Mouse (Mus musculus) liver, postnatal 0 days (tissue): ENCODE measurements around the gene Npcd. TPM values are rescaled to one million over a fixed set of nuclear protein-coding genes. Genes with fewer than 3 reads are reported as not detected.
A peak's percentile ranks its signal among the peaks of the same experiment; 100 is the strongest.

Experiments used
- ATAC-seq: fragments of 200-750 bp; cut with Nextera tagmentation; 2 replicates; pipeline ENCODE4 v1.8.0; 2017; ENCODE audit warnings: mild to moderate bottlenecking, moderate library complexity
- DNase-seq: peaks from one replicate; pipeline ENCODE4 v3.0.0-alpha.2; 2016
- H3K27ac ChIP-seq: fragments of 300-500 bp; sonication (generic); 2 replicates; pipeline ENCODE4 v1.5.1; 2014; ENCODE audit warnings: antibody characterized with exemption, moderate library complexity, mild to moderate bottlenecking, low read depth
- H3K27me3 ChIP-seq: fragments of 300-500 bp; sonication (generic); 2 replicates; pipeline ENCODE4 v1.6.1; 2014; ENCODE audit warnings: low read length, control low read depth, mixed read lengths; ENCODE audit not compliant: insufficient read depth
- H3K36me3 ChIP-seq: fragments of 300-500 bp; sonication (generic); replicated peaks from 2 replicates; pipeline ENCODE4 v1.6.1; 2014; ENCODE audit warnings: mild to moderate bottlenecking, control low read depth, low read length, moderate library complexity, mixed read lengths; ENCODE audit not compliant: insufficient read depth
- H3K4me1 ChIP-seq: fragments of 300-500 bp; sonication (generic); 2 replicates; pipeline ENCODE4 v1.6.1; 2014; ENCODE audit warnings: antibody characterized with exemption, mild to moderate bottlenecking, control low read depth; ENCODE audit not compliant: insufficient read depth
- H3K4me2 ChIP-seq: fragments of 300-500 bp; sonication (generic); 2 replicates; pipeline ENCODE4 v1.6.1; 2014; ENCODE audit warnings: low read depth, mild to moderate bottlenecking, low read length, moderate library complexity, mixed read lengths
- H3K4me3 ChIP-seq: fragments of 300-500 bp; sonication (generic); 2 replicates; pipeline ENCODE4 v1.5.1; 2014; ENCODE audit warnings: low read depth, low read length
- H3K9ac ChIP-seq: fragments of 300-500 bp; sonication (generic); replicated peaks from 2 replicates; pipeline ENCODE4 v1.6.1; 2014; ENCODE audit warnings: mild to moderate bottlenecking, moderate library complexity
- H3K9me3 ChIP-seq: fragments of 300-500 bp; sonication (generic); 2 replicates; pipeline ENCODE4 v1.6.1; 2016; ENCODE audit warnings: mild to moderate bottlenecking, control low read depth, low read length, mixed read lengths
- CTCF ChIP-seq: sonication (generic); IDR thresholded peaks from 2 replicates; pipeline ENCODE4 v1.5.1; 2016; ENCODE audit warnings: antibody characterized with exemption, low read depth
- EP300 ChIP-seq: IDR thresholded peaks from 2 replicates; pipeline ENCODE4 v1.6.1; 2016; ENCODE audit warnings: antibody characterized with exemption, low read depth, mild to moderate bottlenecking
- WGBS: fragments of 180-500 bp; shearing (Covaris S2); extraction: QIAGEN DNeasy Blood & Tissue Kit; methylation state at CpG from one replicate; pipeline ENCODE4 v1.1.7; 2014; ENCODE audit not compliant: insufficient replicate concordance; 5-methylcytosine and 5-hydroxymethylcytosine counted together
- polyA plus RNA-seq: library from polyadenylated mRNA; unstranded; fragments of >200 nt; fragmentation: Nextera tagmentation; extraction: Ambion mirVana; gene quantifications from 2 replicates; pipeline ENCODE4 v1.2.1, GENCODE M21; 2015

Gene Npcd
- polyA plus RNA-seq, 1 experiment from 2014 or later = not detected

GRCm38 (mm10) chr15:79808658-79809057 lies 25.4 kb downstream of the Npcd start:
- no peak overlapping the region for H3K4me3 ChIP-seq
- 55% methylated on average over 5 of the region's 5 CpGs for WGBS
- ATAC-seq (no peak), DNase-seq (no peak)
- H3K27me3 ChIP-seq = peaks cover 52% of the 10 kb centered on the region
- no peak overlapping the region for H3K9ac ChIP-seq
- H3K36me3 ChIP-seq = no peaks in the 10 kb centered on the region
- TF ChIP-seq EP300 (no peak), CTCF (no peak)
- no peak overlapping the region for H3K4me2 ChIP-seq
- H3K27ac ChIP-seq = no peak overlapping the region
- no peaks in the 10 kb centered on the region for H3K9me3 ChIP-seq
- peaks cover 9% of the 10 kb centered on the region; the same call in 1 of the 2 replicates for H3K4me1 ChIP-seq

GRCm38 (mm10) chr15:79808114-79808513 lies 25.9 kb downstream of the Npcd start:
- no peak overlapping the region for H3K4me3 ChIP-seq
- H3K27ac ChIP-seq = no peak overlapping the region
- ATAC-seq = no peak
- peak; percentile 52 for DNase-seq
- WGBS = 22% methylated on average over 5 of the region's 5 CpGs
- H3K9me3 ChIP-seq = no peaks in the 10 kb centered on the region
- H3K9ac ChIP-seq = no peak overlapping the region
- H3K4me2 ChIP-seq = no peak overlapping the region
- H3K36me3 ChIP-seq = no peaks in the 10 kb centered on the region
- H3K4me1 ChIP-seq = peaks cover 11% of the 10 kb centered on the region; the same call in 1 of the 2 replicates
- TF ChIP-seq EP300 (no peak), CTCF (peak; percentile 77)
- peaks cover 57% of the 10 kb centered on the region for H3K27me3 ChIP-seq

GRCm38 (mm10) chr15:79807050-79807449 lies 27.0 kb downstream of the Npcd start:
- Histone ChIP-seq H3K4me1 (peaks cover 11% of the 10 kb centered on the region; the same call in 1 of the 2 replicates), H3K27ac (no peak overlapping the region), H3K9me3 (no peaks in the 10 kb centered on the region), H3K9ac (no peak overlapping the region), H3K4me2 (no peak overlapping the region), H3K36me3 (no peaks in the 10 kb centered on the region), H3K27me3 (peaks cover 68% of the 10 kb centered on the region), H3K4me3 (no peak overlapping the region)
- ATAC-seq (no peak), DNase-seq (no peak)
- TF ChIP-seq CTCF (no peak), EP300 (no peak)
- WGBS = 57% methylated on average over 1 of the region's 1 CpGs

- Histone ChIP-seq H3K4me3 (no peak overlapping the region), H3K4me1 (peaks cover 11% of the 10 kb centered on the region; the same call in 1 of the 2 replicates), H3K4me2 (no peak overlapping the region), H3K9me3 (no peaks in the 10 kb centered on the region), H3K9ac (no peak overlapping the region), H3K27me3 (peaks cover 83% of the 10 kb centered on the region), H3K27ac (no peak overlapping the region), H3K36me3 (no peaks in the 10 kb centered on the region)
- ATAC-seq (no peak), DNase-seq (no peak)
- WGBS = 24% methylated on average over 8 of the region's 8 CpGs
- TF ChIP-seq CTCF (no peak), EP300 (no peak)
Observed at GRCm38 (mm10) chr15:79805246-79805645, 28.8 kb downstream of the Npcd start.

GRCm38 (mm10) chr15:79804352-79805071 lies 29.5 kb downstream of the Npcd start, which contains the start of gene Nptxr:
Nptxr (minus strand) TSS chr15:79804766.
- H3K4me1 ChIP-seq = peaks cover 11% of the 10 kb centered on the region; the same call in 1 of the 2 replicates
- no peak within 1 kb of the TSS for H3K9ac ChIP-seq
- no peaks in the 10 kb centered on the region for H3K9me3 ChIP-seq
- ATAC-seq (0 out of 2 replicates have a peak, but pooled peaks have one; percentile 10), DNase-seq (peak; percentile 23)
- TF ChIP-seq CTCF (no peak), EP300 (no peak)
- WGBS = 3% methylated on average over 47 of the region's 91 CpGs
- H3K36me3 ChIP-seq = no peaks in the 10 kb centered on the region
- H3K27me3 ChIP-seq = peaks cover 85% of the 10 kb centered on the region
- no peak within 1 kb of the TSS for H3K27ac ChIP-seq
- H3K4me3 ChIP-seq = peak within 1 kb of the TSS; percentile 51
- H3K4me2 ChIP-seq = peak within 1 kb of the TSS; percentile 76

GRCm38 (mm10) chr15:79803533-79804351 lies 30.3 kb downstream of the Npcd start:
- DNase-seq (no peak), ATAC-seq (no peak)
- WGBS = 11% methylated on average over 57 of the region's 81 CpGs
- TF ChIP-seq EP300 = no peak
- no peak for TF ChIP-seq CTCF
- H3K27me3 ChIP-seq = peaks cover 81% of the 10 kb centered on the region
- no peaks in the 10 kb centered on the region for H3K36me3 ChIP-seq
- no peak overlapping the region for H3K27ac ChIP-seq
- H3K9me3 ChIP-seq = no peaks in the 10 kb centered on the region
- H3K9ac ChIP-seq = no peak overlapping the region
- H3K4me2 ChIP-seq = peak overlapping the region; percentile 76
- peaks cover 11% of the 10 kb centered on the region; the same call in 1 of the 2 replicates for H3K4me1 ChIP-seq
- peak overlapping the region; percentile 51 for H3K4me3 ChIP-seq
